Mouse (Mus musculus) left cerebral cortex, adult 8-10 months (tissue): Measurements from ENCODE around the gene Cat. TPM values are rescaled to one million over a fixed set of nuclear protein-coding genes. Genes with fewer than 3 reads are reported as not detected.

Experiments used
- DNase-seq, 2 experiments: peaks; one replicate each; pipeline ENCODE4 v3.0.0; 2022; ENCODE audit warnings: low spot score in 2 of 2
- total RNA-seq, 4 experiments: library from RNA; stranded (reverse); gene quantifications; 2 replicates each; pipeline ENCODE4 v1.2.4; 2022

Cat gene
- total RNA-seq, 4 experiments from 2014 or later: 43.7 to 51.4 (median 48.4) TPM

- no peak for DNase-seq
Observed at GRCm38 (mm10) chr2:103439071-103439622, 45.8 kb downstream of the Cat start.

- DNase-seq: no peak
Observed at GRCm38 (mm10) chr2:103436534-103436933, 48.4 kb downstream of the Cat start.

GRCm38 (mm10) chr2:103435110-103435509 is 49.9 kb downstream of the Cat start:
- DNase-seq: no peak

GRCm38 (mm10) chr2:103432695-103433275 is 52.2 kb downstream of the Cat start:
- no peak for DNase-seq

- DNase-seq: no peak
Observed at GRCm38 (mm10) chr2:103430712-103431111, 54.2 kb downstream of the Cat start.

- no peak for DNase-seq
Observed at GRCm38 (mm10) chr2:103428356-103428755, 56.6 kb downstream of the Cat start.

- DNase-seq: no peak
Observed at GRCm38 (mm10) chr2:103425456-103426063, 59.4 kb downstream of the Cat start.

- DNase-seq: peak in 1 of 2 experiments; percentile 59
Observed at GRCm38 (mm10) chr2:103424349-103425026, 60.5 kb downstream of the Cat start.

GRCm38 (mm10) chr2:103423884-103424283 is 61.1 kb downstream of the Cat start:
- DNase-seq: no peak

- DNase-seq: no peak
Observed at GRCm38 (mm10) chr2:103420650-103421507, 64.1 kb downstream of the Cat start.

- DNase-seq: no peak
Observed at GRCm38 (mm10) chr2:103415774-103416173, 69.2 kb downstream of the Cat start.

GRCm38 (mm10) chr2:103413381-103413780 is 71.6 kb downstream of the Cat start:
- DNase-seq: no peak

GRCm38 (mm10) chr2:103411816-103412215 is 73.1 kb downstream of the Cat start:
- DNase-seq: no peak

- no peak for DNase-seq
Observed at GRCm38 (mm10) chr2:103411348-103411747, 73.6 kb downstream of the Cat start, which contains the start of gene Elf5. Gene Elf5, plus strand, starts transcription at chr2:103411688.

GRCm38 (mm10) chr2:103406239-103406638 is 78.7 kb downstream of the Cat start:
- DNase-seq: no peak

Other genes starting within 250 kb of the Cat start
- not detected for gene Ehf, start 181.9 kb downstream of the Cat start, total RNA-seq
- gene Elf5, start 73.5 kb downstream of the Cat start, total RNA-seq: 1 to 10 TPM in 3 of 4 experiments, under 1 TPM in 1; 1.00 to 1.4 (median 1.1) TPM
- 1 to 10 TPM; 8.2 to 9.0 (median 8.7) TPM for gene Abtb2, start 81.2 kb upstream of the Cat start, total RNA-seq